Mouse (Mus musculus) forebrain, postnatal 0 days (tissue): ENCODE data around the gene Fance. TPM values are rescaled to one million over a fixed set of nuclear protein-coding genes. Genes with fewer than 3 reads are reported as not detected.

Experiments used
- ATAC-seq: fragments of 200-750 bp; cut with Nextera tagmentation; 2 replicates; pipeline ENCODE4 v1.8.0; 2017; ENCODE audit warnings: mild to moderate bottlenecking, moderate library complexity
- DNase-seq: peaks from one replicate; pipeline ENCODE4 v3.0.0-alpha.2; 2015
- H3K27ac ChIP-seq: fragments of 300-500 bp; sonication (generic); 2 replicates; pipeline ENCODE4 v1.5.1; 2014; ENCODE audit warnings: low read depth, mild to moderate bottlenecking, antibody characterized with exemption, low read length, moderate library complexity, mixed read lengths
- H3K27me3 ChIP-seq: fragments of 300-500 bp; sonication (generic); 2 replicates; pipeline ENCODE4 v1.6.1; 2014; ENCODE audit warnings: mild to moderate bottlenecking, low read length, mixed read lengths; ENCODE audit not compliant: insufficient read depth
- H3K36me3 ChIP-seq: fragments of 300-500 bp; sonication (generic); 2 replicates; pipeline ENCODE4 v1.6.1; 2014; ENCODE audit warnings: mild to moderate bottlenecking, moderate library complexity; ENCODE audit not compliant: insufficient read depth
- H3K4me1 ChIP-seq: fragments of 300-500 bp; sonication (generic); 2 replicates; pipeline ENCODE4 v1.6.1; 2014; ENCODE audit warnings: antibody characterized with exemption; ENCODE audit not compliant: insufficient read depth
- H3K4me2 ChIP-seq: fragments of 300-500 bp; sonication (generic); 2 replicates; pipeline ENCODE4 v1.6.1; 2014; ENCODE audit warnings: low read depth, mild to moderate bottlenecking, moderate library complexity
- H3K4me3 ChIP-seq: fragments of 300-500 bp; sonication (generic); 2 replicates; pipeline ENCODE4 v1.5.1; 2014; ENCODE audit warnings: low read depth, low read length, mixed read lengths
- H3K9ac ChIP-seq: fragments of 300-500 bp; sonication (generic); 2 replicates; pipeline ENCODE4 v1.6.1; 2014; ENCODE audit warnings: mild to moderate bottlenecking
- H3K9me3 ChIP-seq: fragments of 300-500 bp; sonication (generic); 2 replicates; pipeline ENCODE4 v1.6.1; 2016; ENCODE audit warnings: low read length
- CTCF ChIP-seq: sonication (generic); IDR thresholded peaks from 2 replicates; pipeline ENCODE4 v1.5.1; 2016; ENCODE audit warnings: antibody characterized with exemption, control low read depth, low read depth
- WGBS: fragments of 180-500 bp; shearing (Covaris S2); extraction: QIAGEN DNeasy Blood & Tissue Kit; methylation state at CpG from one replicate; pipeline ENCODE4 v1.1.7; 2014; 5-methylcytosine and 5-hydroxymethylcytosine counted together
- polyA plus RNA-seq: library from polyadenylated mRNA; unstranded; fragments of >200 nt; fragmentation: Nextera tagmentation; extraction: Ambion mirVana; gene quantifications from 2 replicates; pipeline ENCODE4 v1.2.1, GENCODE M21; 2015
- total RNA-seq: library from RNA; depleted of rRNA; stranded (reverse); fragments of >200 nt; gene quantifications from 2 replicates; pipeline ENCODE4 v1.2.3, GENCODE M21; 2014

The Fance gene
- total and polyA plus RNA-seq, 2 experiments from 2014 or later: 31.2 to 35.2 TPM

DNA sequence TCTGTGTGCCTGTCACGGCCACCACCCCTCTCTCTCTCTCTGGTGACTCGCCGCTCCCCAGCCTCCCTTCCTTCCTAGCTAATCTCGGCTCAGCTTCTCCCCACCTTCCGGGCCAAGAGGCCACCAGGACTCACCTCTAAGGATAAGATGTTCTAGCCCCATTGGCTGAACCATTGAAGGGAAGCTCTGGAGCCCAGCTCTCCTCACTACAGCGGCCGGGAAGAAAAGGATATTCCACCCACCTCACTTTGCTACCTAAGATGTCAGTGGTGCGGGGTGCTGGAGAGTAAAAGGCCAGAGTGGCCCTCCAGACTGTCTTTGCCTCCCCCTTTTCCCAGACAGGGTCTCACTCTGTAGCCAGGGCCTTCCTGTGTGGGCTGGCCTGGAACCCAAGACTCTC, 51.8 kb downstream of the Fance start, which contains the start of gene Tulp1:
Tulp1 (minus strand) TSS at position 101 of the 400 bp plus-strand sequence.
- WGBS: 28% methylated on average over 8 of the region's 8 CpGs
- ATAC-seq (no peak), DNase-seq (no peak)
- TF ChIP-seq CTCF: no peak
- 0 out of 2 replicates have a peak, but pooled peaks cover 9% of the 10 kb centered on the region for H3K4me1 ChIP-seq
- H3K36me3 ChIP-seq: no peaks in the 10 kb centered on the region
- H3K4me3 ChIP-seq: peak within 1 kb of the TSS; percentile 12; the same call in 1 of the 2 replicates
- H3K4me2 ChIP-seq: no peak within 1 kb of the TSS
- no peak within 1 kb of the TSS for H3K9ac ChIP-seq
- no peak within 1 kb of the TSS for H3K27ac ChIP-seq
- H3K27me3 ChIP-seq: peaks cover 38% of the 10 kb centered on the region
- no peaks in the 10 kb centered on the region for H3K9me3 ChIP-seq

- peak; percentile 72 for TF ChIP-seq CTCF
- 4% methylated on average over 13 of the region's 13 CpGs for WGBS
- ATAC-seq (no peak), DNase-seq (peak; percentile 47)
- H3K9ac ChIP-seq: no peak overlapping the region
- no peak overlapping the region for H3K4me3 ChIP-seq
- H3K36me3 ChIP-seq: no peaks in the 10 kb centered on the region
- H3K27me3 ChIP-seq: peaks cover 23% of the 10 kb centered on the region
- H3K27ac ChIP-seq: no peak overlapping the region
- no peaks in the 10 kb centered on the region for H3K9me3 ChIP-seq
- 0 out of 2 replicates have a peak, but pooled peaks cover under 1% of the 10 kb centered on the region for H3K4me1 ChIP-seq
- H3K4me2 ChIP-seq: no peak overlapping the region
These were observed 55.1 kb downstream of the Fance start for GRCm38 (mm10) chr17:28368449-28368848.

GRCm38 (mm10) chr17:28369056-28369455, 55.7 kb downstream of the Fance start:
- Histone ChIP-seq H3K27me3 (peaks cover 18% of the 10 kb centered on the region), H3K9me3 (no peaks in the 10 kb centered on the region), H3K4me3 (no peak overlapping the region), H3K36me3 (no peaks in the 10 kb centered on the region), H3K27ac (no peak overlapping the region), H3K4me1 (no peaks in the 10 kb centered on the region), H3K4me2 (no peak overlapping the region), H3K9ac (no peak overlapping the region)
- no peak for TF ChIP-seq CTCF
- 83% methylated on average over 5 of the region's 5 CpGs for whole genome bisulfite sequencing
- ATAC-seq: no peak
- no peak for DNase-seq

DNA sequence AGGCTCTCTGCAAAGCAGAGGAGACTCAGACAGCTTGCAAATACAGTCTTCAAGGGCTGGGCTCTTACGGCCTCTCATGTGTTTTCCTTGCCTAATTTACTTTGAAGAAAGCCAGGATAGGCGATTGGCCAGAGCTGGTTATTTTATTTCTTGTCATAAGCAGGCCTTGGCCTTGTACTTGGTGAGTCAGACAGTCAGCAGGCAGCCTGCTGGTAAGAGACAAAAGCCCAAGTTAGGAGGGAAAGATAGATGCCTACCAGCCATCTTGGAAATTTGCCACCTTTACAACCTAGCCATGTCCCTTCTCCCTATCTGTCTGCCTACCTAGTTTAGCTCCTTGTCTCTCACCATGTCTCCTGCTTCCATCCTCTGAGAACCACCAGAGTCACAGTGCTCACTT, 58.0 kb downstream of the Fance start:
- H3K4me2 ChIP-seq: no peak overlapping the region
- no peaks in the 10 kb centered on the region for H3K36me3 ChIP-seq
- no peak for ATAC-seq
- no peak overlapping the region for H3K4me3 ChIP-seq
- H3K27me3 ChIP-seq: peaks cover 16% of the 10 kb centered on the region
- 50% methylated on average over 2 of the region's 2 CpGs for WGBS
- TF ChIP-seq CTCF: no peak
- H3K27ac ChIP-seq: no peak overlapping the region
- H3K4me1 ChIP-seq: no peaks in the 10 kb centered on the region
- no peaks in the 10 kb centered on the region for H3K9me3 ChIP-seq
- no peak for DNase-seq
- H3K9ac ChIP-seq: no peak overlapping the region

- no peak for TF ChIP-seq CTCF
- H3K36me3 ChIP-seq: no peaks in the 10 kb centered on the region
- H3K27me3 ChIP-seq: peaks cover 19% of the 10 kb centered on the region
- no peak overlapping the region for H3K27ac ChIP-seq
- 65% methylated on average over 1 of the region's 1 CpGs for WGBS
- no peak overlapping the region for H3K4me3 ChIP-seq
- H3K4me1 ChIP-seq: no peaks in the 10 kb centered on the region
- no peak for ATAC-seq
- H3K4me2 ChIP-seq: no peak overlapping the region
- H3K9ac ChIP-seq: no peak overlapping the region
- DNase-seq: no peak
- no peaks in the 10 kb centered on the region for H3K9me3 ChIP-seq
These were observed 58.6 kb downstream of the Fance start for GRCm38 (mm10) chr17:28371941-28372340.

- Histone ChIP-seq H3K36me3 (no peaks in the 10 kb centered on the region), H3K27me3 (peaks cover 19% of the 10 kb centered on the region), H3K4me1 (no peaks in the 10 kb centered on the region), H3K9me3 (no peaks in the 10 kb centered on the region), H3K27ac (no peak overlapping the region), H3K4me3 (no peak overlapping the region), H3K9ac (no peak overlapping the region), H3K4me2 (no peak overlapping the region)
- TF ChIP-seq CTCF: peak; percentile 75
- 12% methylated on average over 10 of the region's 10 CpGs for WGBS
- peak; percentile 53 for DNase-seq
- ATAC-seq: no peak
These were observed 60.5 kb downstream of the Fance start for GRCm38 (mm10) chr17:28373821-28374220.

GRCm38 (mm10) chr17:28374494-28374893, 61.2 kb downstream of the Fance start:
- H3K4me2 ChIP-seq: no peak overlapping the region
- no peak for ATAC-seq

More at GRCm38 (mm10) chr17:28374494-28374893, 61.2 kb downstream of the Fance start:
- no peaks in the 10 kb centered on the region for H3K36me3 ChIP-seq
- no peak overlapping the region for H3K4me3 ChIP-seq
- WGBS: 13% methylated on average over 15 of the region's 16 CpGs
- no peak overlapping the region for H3K9ac ChIP-seq
- DNase-seq: no peak
- H3K9me3 ChIP-seq: no peaks in the 10 kb centered on the region
- no peak overlapping the region for H3K27ac ChIP-seq
- no peaks in the 10 kb centered on the region for H3K4me1 ChIP-seq
- no peak for TF ChIP-seq CTCF
- peaks cover 19% of the 10 kb centered on the region for H3K27me3 ChIP-seq
